Mouse (Mus musculus): ENCODE results near the gene Phactr3. TPM values are rescaled to one million over a fixed set of nuclear protein-coding genes. Genes with fewer than 3 reads are reported as not detected.

The Phactr3 gene
- polyA plus RNA-seq, 1 experiment from 2014 or later = 0.20 TPM

GRCm38 (mm10) chr2:178173951-178174350, 55.2 kb downstream of the Phactr3 start:
- Histone ChIP-seq H3K36me3 (ENCODE audit: insufficient read depth, low read length) (no peaks in the 10 kb centered on the region), H3K9ac (replicated peaks; ENCODE audit: low read depth) (no peak overlapping the region), H3K4me3 (ENCODE audit: low read depth, low read length) (no peak overlapping the region), H3K4me1 (ENCODE audit: insufficient read depth, low read depth, low read length) (no peaks in the 10 kb centered on the region), H3K9me3 (ENCODE audit: low read length) (no peaks in the 10 kb centered on the region), H3K27me3 (replicated peaks; ENCODE audit: insufficient read depth, low read length) (no peaks in the 10 kb centered on the region), H3K4me2 (replicated peaks; ENCODE audit: low read depth, low read length) (no peak overlapping the region), H3K27ac (ENCODE audit: low read length) (no peak overlapping the region)
- 44% methylated on average over 2 of the region's 2 CpGs for WGBS
- DNase-seq (ENCODE audit: low spot score) (no peak), ATAC-seq (no peak)
- TF ChIP-seq CTCF (IDR thresholded peaks at IDR 0.05) (no peak), EP300 (IDR thresholded peaks at IDR 0.05) (no peak)

GRCm38 (mm10) chr2:178175286-178175931, 56.6 kb downstream of the Phactr3 start:
- no peaks in the 10 kb centered on the region for H3K9me3 ChIP-seq (ENCODE audit: low read length)
- H3K4me1 ChIP-seq (ENCODE audit: insufficient read depth, low read depth, low read length) = no peaks in the 10 kb centered on the region
- DNase-seq (ENCODE audit: low spot score) (no peak), ATAC-seq (no peak)
- no peaks in the 10 kb centered on the region for H3K27me3 ChIP-seq (replicated peaks; ENCODE audit: insufficient read depth, low read length)
- TF ChIP-seq CTCF (IDR thresholded peaks at IDR 0.05) = no peak
- no peak for TF ChIP-seq EP300 (IDR thresholded peaks at IDR 0.05)
- no peak overlapping the region for H3K4me2 ChIP-seq (replicated peaks; ENCODE audit: low read depth, low read length)
- no peak overlapping the region for H3K4me3 ChIP-seq (ENCODE audit: low read depth, low read length)
- no peak overlapping the region for H3K9ac ChIP-seq (replicated peaks; ENCODE audit: low read depth)
- 35% methylated on average over 16 of the region's 16 CpGs for WGBS
- no peaks in the 10 kb centered on the region for H3K36me3 ChIP-seq (ENCODE audit: insufficient read depth, low read length)
- no peak overlapping the region for H3K27ac ChIP-seq (ENCODE audit: low read length)

DNA sequence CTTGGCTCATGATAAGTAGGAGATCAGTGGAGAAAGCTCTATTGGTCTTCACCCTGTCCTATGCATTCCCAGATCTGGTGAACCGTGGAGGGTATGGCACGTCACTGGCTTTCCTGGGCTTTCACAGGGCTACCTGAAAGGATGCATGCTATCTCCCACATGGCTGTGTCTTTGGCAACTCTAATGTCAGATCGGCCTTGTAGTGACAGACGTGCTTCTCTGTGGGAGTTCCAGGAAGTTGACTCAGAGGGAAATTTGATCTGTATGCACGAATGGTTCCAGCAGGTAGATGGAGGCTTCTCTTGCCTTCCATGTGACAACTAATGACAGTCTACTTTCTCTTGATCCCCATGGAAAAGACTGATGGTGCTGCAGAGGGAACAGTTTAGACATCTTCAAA, 65.5 kb downstream of the Phactr3 start:
- WGBS = 47% methylated on average over 5 of the region's 5 CpGs
- H3K4me2 ChIP-seq (replicated peaks; ENCODE audit: low read depth, low read length) = no peak overlapping the region
- no peak for ATAC-seq

DNA sequence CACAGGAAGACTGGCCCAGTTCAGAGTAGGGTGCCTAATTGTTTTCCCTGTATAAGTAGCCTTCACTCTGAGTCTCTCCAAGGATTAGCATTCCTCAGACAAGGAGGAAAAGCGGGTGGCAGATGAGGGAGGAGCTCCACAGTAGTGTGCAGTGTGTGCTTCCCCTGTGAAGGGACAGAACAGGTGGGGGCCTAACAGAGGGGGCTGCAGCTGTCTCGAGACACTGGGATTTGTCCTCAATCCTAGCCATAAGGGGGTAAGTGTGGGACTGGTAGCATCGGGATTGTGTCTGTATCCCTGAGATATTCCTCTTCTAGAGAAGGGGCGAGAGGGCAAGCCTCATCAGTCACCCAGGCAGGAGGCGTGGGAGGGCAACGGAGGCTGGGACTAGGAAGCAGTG, 66.1 kb downstream of the Phactr3 start:
- Histone ChIP-seq H3K4me1 (ENCODE audit: insufficient read depth, low read depth, low read length) (no peaks in the 10 kb centered on the region), H3K4me3 (ENCODE audit: low read depth, low read length) (no peak overlapping the region), H3K27me3 (replicated peaks; ENCODE audit: insufficient read depth, low read length) (no peaks in the 10 kb centered on the region), H3K9me3 (ENCODE audit: low read length) (no peaks in the 10 kb centered on the region), H3K4me2 (replicated peaks; ENCODE audit: low read depth, low read length) (no peak overlapping the region), H3K27ac (ENCODE audit: low read length) (no peak overlapping the region), H3K36me3 (ENCODE audit: insufficient read depth, low read length) (no peaks in the 10 kb centered on the region), H3K9ac (replicated peaks; ENCODE audit: low read depth) (no peak overlapping the region)
- ATAC-seq (no peak), DNase-seq (ENCODE audit: low spot score) (no peak)
- TF ChIP-seq EP300 (IDR thresholded peaks at IDR 0.05) (no peak), CTCF (IDR thresholded peaks at IDR 0.05) (no peak)
- WGBS = 29% methylated on average over 6 of the region's 6 CpGs

More for the DNA sequence above, 65.5 kb downstream of the Phactr3 start:
- no peak overlapping the region for H3K9ac ChIP-seq (replicated peaks; ENCODE audit: low read depth)
- TF ChIP-seq CTCF (IDR thresholded peaks at IDR 0.05) (no peak), EP300 (IDR thresholded peaks at IDR 0.05) (no peak)
- H3K4me3 ChIP-seq (ENCODE audit: low read depth, low read length) = no peak overlapping the region
- H3K27me3 ChIP-seq (replicated peaks; ENCODE audit: insufficient read depth, low read length) = no peaks in the 10 kb centered on the region
- no peaks in the 10 kb centered on the region for H3K9me3 ChIP-seq (ENCODE audit: low read length)
- no peak overlapping the region for H3K27ac ChIP-seq (ENCODE audit: low read length)
- H3K36me3 ChIP-seq (ENCODE audit: insufficient read depth, low read length) = no peaks in the 10 kb centered on the region
- no peaks in the 10 kb centered on the region for H3K4me1 ChIP-seq (ENCODE audit: insufficient read depth, low read depth, low read length)
- DNase-seq (ENCODE audit: low spot score) = no peak

- Histone ChIP-seq H3K4me2 (replicated peaks; ENCODE audit: low read depth, low read length) (no peak overlapping the region), H3K4me3 (ENCODE audit: low read depth, low read length) (no peak overlapping the region), H3K9ac (replicated peaks; ENCODE audit: low read depth) (no peak overlapping the region), H3K4me1 (ENCODE audit: insufficient read depth, low read depth, low read length) (no peaks in the 10 kb centered on the region), H3K9me3 (ENCODE audit: low read length) (no peaks in the 10 kb centered on the region), H3K27me3 (replicated peaks; ENCODE audit: insufficient read depth, low read length) (no peaks in the 10 kb centered on the region), H3K36me3 (ENCODE audit: insufficient read depth, low read length) (no peaks in the 10 kb centered on the region), H3K27ac (ENCODE audit: low read length) (no peak overlapping the region)
- ATAC-seq (no peak), DNase-seq (ENCODE audit: low spot score) (no peak)
- WGBS = 65% methylated on average over 2 of the region's 2 CpGs
- TF ChIP-seq EP300 (IDR thresholded peaks at IDR 0.05) = no peak
- no peak for TF ChIP-seq CTCF (IDR thresholded peaks at IDR 0.05)
Measured at GRCm38 (mm10) chr2:178188988-178189387, 70.2 kb downstream of the Phactr3 start.

DNA sequence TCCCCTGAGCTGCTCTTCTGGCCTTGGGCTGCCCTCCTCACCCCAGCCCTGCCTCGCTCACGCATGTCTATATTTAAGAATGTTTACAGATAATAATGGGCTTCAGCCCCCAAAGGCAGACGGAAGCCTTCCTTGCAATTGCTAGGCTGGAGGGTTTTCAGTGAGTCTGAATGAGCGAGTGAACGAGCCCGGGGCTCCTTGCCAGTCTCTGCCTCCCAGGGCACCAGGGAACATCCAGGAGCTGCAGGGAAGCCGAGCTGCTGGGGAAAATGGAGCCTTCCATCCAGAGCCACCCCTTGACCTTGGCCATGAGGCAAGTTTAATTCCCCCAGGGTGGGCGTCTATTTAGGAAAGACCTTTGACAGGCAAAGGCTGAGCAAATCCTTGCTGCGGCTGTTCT, 74.1 kb downstream of the Phactr3 start:
- no peak for DNase-seq (ENCODE audit: low spot score)

More for the DNA sequence above, 74.1 kb downstream of the Phactr3 start:
- Histone ChIP-seq H3K4me2 (replicated peaks; ENCODE audit: low read depth, low read length) (no peak overlapping the region), H3K36me3 (ENCODE audit: insufficient read depth, low read length) (no peaks in the 10 kb centered on the region), H3K4me1 (ENCODE audit: insufficient read depth, low read depth, low read length) (no peaks in the 10 kb centered on the region), H3K4me3 (ENCODE audit: low read depth, low read length) (no peak overlapping the region), H3K27me3 (replicated peaks; ENCODE audit: insufficient read depth, low read length) (no peaks in the 10 kb centered on the region), H3K9ac (replicated peaks; ENCODE audit: low read depth) (no peak overlapping the region), H3K27ac (ENCODE audit: low read length) (no peak overlapping the region), H3K9me3 (ENCODE audit: low read length) (no peaks in the 10 kb centered on the region)
- no peak for ATAC-seq
- TF ChIP-seq CTCF (IDR thresholded peaks at IDR 0.05) (no peak), EP300 (IDR thresholded peaks at IDR 0.05) (no peak)
- 50% methylated on average over 9 of the region's 9 CpGs for WGBS
